Mouse (Mus musculus): ENCODE results near the gene Olfr872. TPM values are rescaled to one million over a fixed set of nuclear protein-coding genes. Genes with fewer than 3 reads are reported as not detected.
"Not testable (repeated sequence)": the region's sequence is repeated elsewhere in the genome, so short reads cannot be mapped to it uniquely, and the experiment has no call there.

Gene Olfr872
- polyA plus RNA-seq, 1 experiment = not detected

DNA sequence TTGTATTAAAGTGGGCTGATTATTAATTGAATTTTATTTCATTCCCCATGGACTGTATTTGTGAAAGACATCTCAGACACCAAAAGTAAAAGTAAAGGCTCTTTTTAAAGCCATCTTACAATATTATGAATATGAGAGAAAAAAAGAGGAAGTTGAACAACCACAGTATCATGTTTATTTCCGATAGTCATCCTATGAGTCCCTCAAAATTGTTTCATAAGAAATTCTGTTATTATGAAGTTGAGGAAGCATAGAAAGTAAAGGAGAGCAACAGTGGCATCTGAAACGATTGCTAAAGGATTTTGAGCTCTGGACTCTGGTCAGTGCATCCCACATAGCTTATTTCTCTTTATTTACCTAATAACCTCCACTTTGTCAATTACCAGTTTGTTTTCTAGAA is 459 bp downstream of the Olfr872 start:
- no peak overlapping the region for H3K4me3 ChIP-seq (ENCODE audit: low read depth, low read length)
- H3K4me1 ChIP-seq (ENCODE audit: control insufficient read depth, insufficient read depth, low read length) = no peaks in the 10 kb centered on the region
- H3K9ac ChIP-seq (ENCODE audit: low read depth, poor library complexity, severe bottlenecking) = no peak overlapping the region
- H3K9me3 ChIP-seq (replicated peaks; ENCODE audit: control insufficient read depth, insufficient read depth, low read length, poor library complexity, severe bottlenecking) = 0 out of 2 replicates have a peak, but pooled peaks cover 6% of the 10 kb centered on the region
- no peak for TF ChIP-seq CTCF (IDR thresholded peaks at IDR 0.05; ENCODE audit: low read depth, low read length)
- TF ChIP-seq EP300 (IDR thresholded peaks at IDR 0.05; ENCODE audit: insufficient read depth, low read depth, low read length) = no peak
- TF ChIP-seq POLR2A (IDR thresholded peaks at IDR 0.05; ENCODE audit: insufficient read depth, low read length) = no peak
- no peaks in the 10 kb centered on the region for H3K27me3 ChIP-seq (ENCODE audit: control insufficient read depth, insufficient read depth, low read length, poor library complexity, severe bottlenecking)
- H3K36me3 ChIP-seq (ENCODE audit: control insufficient read depth, insufficient read depth, low read length, poor library complexity, severe bottlenecking) = no peaks in the 10 kb centered on the region
- H3K27ac ChIP-seq (ENCODE audit: insufficient read depth, low read length) = no peak overlapping the region

DNA sequence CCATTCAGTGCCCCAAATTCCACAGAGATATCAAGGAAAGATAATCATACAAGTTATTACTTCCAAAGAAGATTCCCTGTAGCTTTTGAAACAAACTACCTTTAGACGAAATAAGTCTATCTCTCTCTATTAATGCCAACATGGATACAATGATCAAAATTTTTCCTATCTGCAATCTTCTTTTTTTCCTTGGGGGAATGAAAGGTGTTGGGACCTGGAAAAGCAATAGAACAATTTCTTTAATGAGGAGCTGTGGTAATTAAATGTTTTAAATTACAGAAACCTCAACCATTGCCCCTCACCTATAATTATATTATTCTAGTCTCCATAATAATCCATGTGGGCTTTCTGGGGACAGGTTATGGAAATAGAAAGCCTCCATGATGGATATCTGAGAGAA is 45.1 kb downstream of the Olfr872 start, which contains the start of gene Olfr39:
Gene Olfr39, plus strand, starts transcription at position 301 of the 400 bp plus-strand sequence.
- Histone ChIP-seq H3K9ac (ENCODE audit: low read depth, poor library complexity, severe bottlenecking) (no peak within 1 kb of the TSS), H3K27ac (ENCODE audit: insufficient read depth, low read length) (no peak within 1 kb of the TSS), H3K36me3 (ENCODE audit: control insufficient read depth, insufficient read depth, low read length, poor library complexity, severe bottlenecking) (no peaks in the 10 kb centered on the region), H3K4me1 (ENCODE audit: control insufficient read depth, insufficient read depth, low read length) (no peaks in the 10 kb centered on the region), H3K4me3 (ENCODE audit: low read depth, low read length) (no peak within 1 kb of the TSS), H3K9me3 (replicated peaks; ENCODE audit: control insufficient read depth, insufficient read depth, low read length, poor library complexity, severe bottlenecking) (no peaks in the 10 kb centered on the region), H3K27me3 (ENCODE audit: control insufficient read depth, insufficient read depth, low read length, poor library complexity, severe bottlenecking) (no peaks in the 10 kb centered on the region)
- TF ChIP-seq POLR2A (IDR thresholded peaks at IDR 0.05; ENCODE audit: insufficient read depth, low read length) (no peak), CTCF (IDR thresholded peaks at IDR 0.05; ENCODE audit: low read depth, low read length) (no peak), EP300 (IDR thresholded peaks at IDR 0.05; ENCODE audit: insufficient read depth, low read depth, low read length) (no peak)

DNA sequence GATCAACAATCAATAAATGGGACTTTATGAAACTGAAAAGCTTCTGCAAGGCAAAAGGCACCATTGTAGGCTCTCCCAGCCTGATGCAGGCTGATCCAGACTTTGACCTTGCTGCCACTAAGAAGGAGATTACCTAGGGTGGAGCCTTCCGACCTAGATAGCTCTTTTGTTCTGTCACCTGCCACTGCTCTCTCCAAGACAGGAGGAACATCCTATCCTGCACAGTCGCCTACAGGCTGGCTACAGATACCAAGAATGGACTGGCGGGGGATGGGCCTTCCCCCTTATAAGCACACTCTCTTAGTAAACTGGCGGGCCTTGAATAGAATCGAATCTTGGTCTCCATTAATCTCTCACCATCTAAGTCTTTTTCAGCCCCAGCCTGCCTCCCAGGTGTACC is 58.6 kb downstream of the Olfr872 start:
- not testable (repeated sequence) for H3K4me1 ChIP-seq (ENCODE audit: control insufficient read depth, insufficient read depth, low read length); H3K9me3 ChIP-seq (replicated peaks; ENCODE audit: control insufficient read depth, insufficient read depth, low read length, poor library complexity, severe bottlenecking); H3K27ac ChIP-seq (ENCODE audit: insufficient read depth, low read length); H3K27me3 ChIP-seq (ENCODE audit: control insufficient read depth, insufficient read depth, low read length, poor library complexity, severe bottlenecking); H3K4me3 ChIP-seq (ENCODE audit: low read depth, low read length); H3K9ac ChIP-seq (ENCODE audit: low read depth, poor library complexity, severe bottlenecking); H3K36me3 ChIP-seq (ENCODE audit: control insufficient read depth, insufficient read depth, low read length, poor library complexity, severe bottlenecking)
- TF ChIP-seq EP300 (IDR thresholded peaks at IDR 0.05; ENCODE audit: insufficient read depth, low read depth, low read length) = peak; percentile 75; the same call in 1 of the 2 replicates

DNA sequence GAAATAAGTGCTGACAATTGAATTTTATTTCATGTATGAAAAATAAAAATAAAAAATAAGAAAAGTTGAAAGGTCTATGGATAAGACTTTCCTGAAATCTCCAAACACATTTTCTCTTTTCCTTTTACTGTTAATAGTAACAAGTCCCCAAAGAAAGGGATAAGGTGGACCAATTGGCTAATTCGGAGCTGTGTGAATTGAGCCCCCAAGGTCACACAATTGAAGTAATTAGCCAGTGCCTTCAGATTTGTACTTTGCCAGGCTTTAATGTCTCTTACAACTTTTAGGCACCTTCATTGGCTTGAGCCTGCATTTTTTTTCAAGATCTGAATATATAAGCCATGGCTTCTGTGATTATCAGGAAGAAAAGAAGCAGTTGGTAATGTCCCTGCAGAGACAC is 61.3 kb downstream of the Olfr872 start, which contains the start of gene Olfr873:
Gene Olfr873, plus strand, starts transcription at position 301 of the 400 bp plus-strand sequence.
- Histone ChIP-seq H3K9ac (ENCODE audit: low read depth, poor library complexity, severe bottlenecking) (no peak within 1 kb of the TSS), H3K27ac (ENCODE audit: insufficient read depth, low read length) (no peak within 1 kb of the TSS), H3K36me3 (ENCODE audit: control insufficient read depth, insufficient read depth, low read length, poor library complexity, severe bottlenecking) (no peaks in the 10 kb centered on the region), H3K4me3 (ENCODE audit: low read depth, low read length) (no peak within 1 kb of the TSS), H3K27me3 (ENCODE audit: control insufficient read depth, insufficient read depth, low read length, poor library complexity, severe bottlenecking) (no peaks in the 10 kb centered on the region), H3K4me1 (ENCODE audit: control insufficient read depth, insufficient read depth, low read length) (no peaks in the 10 kb centered on the region), H3K9me3 (replicated peaks; ENCODE audit: control insufficient read depth, insufficient read depth, low read length, poor library complexity, severe bottlenecking) (no peaks in the 10 kb centered on the region)
- TF ChIP-seq EP300 (IDR thresholded peaks at IDR 0.05; ENCODE audit: insufficient read depth, low read depth, low read length) = no peak
- TF ChIP-seq CTCF (IDR thresholded peaks at IDR 0.05; ENCODE audit: low read depth, low read length) = no peak
- no peak for TF ChIP-seq POLR2A (IDR thresholded peaks at IDR 0.05; ENCODE audit: insufficient read depth, low read length)

Other genes with a start within 250 kb of the Olfr872 start
- gene Olfr866, start 209.1 kb upstream of the Olfr872 start, polyA plus RNA-seq (2011; ENCODE audit: insufficient read depth, insufficient read length, low read depth, missing spikeins) = not detected in 2 replicates
- not detected in 2 replicates for gene Olfr867, start 179.6 kb upstream of the Olfr872 start, polyA plus RNA-seq (2011; ENCODE audit: insufficient read depth, insufficient read length, low read depth, missing spikeins)
- not detected in 2 replicates for gene Olfr868, start 138.5 kb upstream of the Olfr872 start, polyA plus RNA-seq (2011; ENCODE audit: insufficient read depth, insufficient read length, low read depth, missing spikeins)
- not detected in 2 replicates for gene Olfr869, start 108.1 kb upstream of the Olfr872 start, polyA plus RNA-seq (2011; ENCODE audit: insufficient read depth, insufficient read length, low read depth, missing spikeins)
- gene Olfr870, start 63.1 kb upstream of the Olfr872 start, polyA plus RNA-seq (2011; ENCODE audit: insufficient read depth, insufficient read length, low read depth, missing spikeins) = not detected in 2 replicates
- not detected in 2 replicates for gene Olfr871, start 24.9 kb upstream of the Olfr872 start, polyA plus RNA-seq (2011; ENCODE audit: insufficient read depth, insufficient read length, low read depth, missing spikeins)
- not detected in 2 replicates for gene Olfr39, start 45.2 kb downstream of the Olfr872 start, polyA plus RNA-seq (2011; ENCODE audit: insufficient read depth, insufficient read length, low read depth, missing spikeins)
- gene Olfr873, start 61.4 kb downstream of the Olfr872 start, polyA plus RNA-seq (2011; ENCODE audit: insufficient read depth, insufficient read length, low read depth, missing spikeins) = 0.78 and 0.87 TPM in 2 replicates
- not detected in 2 replicates for gene Olfr18, start 99.0 kb downstream of the Olfr872 start, polyA plus RNA-seq (2011; ENCODE audit: insufficient read depth, insufficient read length, low read depth, missing spikeins)
- gene Zfp560, start 148.1 kb downstream of the Olfr872 start, polyA plus RNA-seq (2011; ENCODE audit: insufficient read depth, insufficient read length, low read depth, missing spikeins) = 5.3 and 7.3 TPM in 2 replicates
- 28.6 and 30.7 TPM in 2 replicates for gene Zfp26, start 223.0 kb downstream of the Olfr872 start, polyA plus RNA-seq (2011; ENCODE audit: insufficient read depth, insufficient read length, low read depth, missing spikeins)